Mouse (Mus musculus): ENCODE results near the gene Btd. TPM values are rescaled to one million over a fixed set of nuclear protein-coding genes. Genes with fewer than 3 reads are reported as not detected.

Btd gene
- polyA plus RNA-seq, 1 experiment = 14.7 TPM

DNA sequence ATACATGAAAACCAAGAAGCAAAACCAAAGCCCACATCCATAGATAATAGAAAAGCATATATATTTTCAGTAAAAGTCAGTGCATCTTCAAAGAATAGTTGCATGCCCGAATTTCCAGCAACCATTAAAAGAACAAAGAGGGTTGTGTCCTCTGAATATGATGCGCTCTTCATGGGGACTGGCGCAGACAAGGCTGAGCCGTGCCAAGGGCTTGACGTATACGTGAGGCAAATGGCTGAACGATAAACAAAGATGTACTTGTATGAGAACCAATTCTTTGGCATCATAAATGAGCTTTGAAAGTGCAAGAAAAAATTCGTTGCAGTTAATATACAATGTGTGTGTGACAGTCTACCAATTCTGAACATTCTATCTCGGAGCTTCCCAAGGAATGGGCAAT lies 40.5 kb downstream of the Btd start:
- no peak for TF ChIP-seq TCF12 (IDR thresholded peaks at IDR 0.05; ENCODE audit: insufficient read depth, poor library complexity, severe bottlenecking)
- no peak for TF ChIP-seq MAX (IDR thresholded peaks at IDR 0.05; ENCODE audit: low read depth)
- no peak for TF ChIP-seq POLR2AphosphoS2 (IDR thresholded peaks at IDR 0.05; ENCODE audit: insufficient read length, low read depth)
- no peak for TF ChIP-seq USF1 (IDR thresholded peaks at IDR 0.05; ENCODE audit: low read depth)
- no peak for TF ChIP-seq TCF3 (IDR thresholded peaks at IDR 0.05; ENCODE audit: insufficient read length, low read depth)
- no peak for TF ChIP-seq E2F4 (IDR thresholded peaks at IDR 0.05; ENCODE audit: insufficient read depth)
- no peak for TF ChIP-seq MYOD1 (IDR thresholded peaks at IDR 0.05; ENCODE audit: control insufficient read depth in 1 of 3, insufficient read length in 2 of 3, low read depth in 2 of 3)
- Histone ChIP-seq H3K4me3 (no peak overlapping the region), H3K36me3 (ENCODE audit: control insufficient read depth, insufficient read depth) (no peaks in the 10 kb centered on the region)

GRCm38 (mm10) chr14:31681931-31682555 lies 41.2 kb downstream of the Btd start:
- Histone ChIP-seq H3K27me3 (ENCODE audit: control insufficient read depth, insufficient read depth, insufficient read length) (no peaks in the 10 kb centered on the region), H3K79me2 (ENCODE audit: control insufficient read depth, insufficient read depth) (no peaks in the 10 kb centered on the region), H3K36me3 (ENCODE audit: control insufficient read depth, insufficient read depth) (no peaks in the 10 kb centered on the region), H3K4me2 (ENCODE audit: low read depth) (no peak overlapping the region), H3K4me3 (no peak overlapping the region), H3ac (ENCODE audit: control insufficient read depth, insufficient read length) (no peak overlapping the region)
- TF ChIP-seq POLR2A (IDR thresholded peaks at IDR 0.05; ENCODE audit: insufficient read length, low read depth) = no peak
- no peak for TF ChIP-seq TCF12 (IDR thresholded peaks at IDR 0.05; ENCODE audit: insufficient read depth, poor library complexity, severe bottlenecking)
- TF ChIP-seq SRF (IDR thresholded peaks at IDR 0.05; ENCODE audit: control insufficient read depth, insufficient read length, low read depth) = no peak
- no peak for TF ChIP-seq MYOG (IDR thresholded peaks at IDR 0.05; ENCODE audit: control insufficient read depth in 1 of 3, insufficient read depth in 1 of 3, insufficient read length in 2 of 3, low read depth in 2 of 3)
- TF ChIP-seq E2F4 (IDR thresholded peaks at IDR 0.05; ENCODE audit: insufficient read depth) = no peak
- TF ChIP-seq REST (IDR thresholded peaks at IDR 0.05; ENCODE audit: insufficient read depth, insufficient read length) = no peak
- TF ChIP-seq MYOD1 (IDR thresholded peaks at IDR 0.05; ENCODE audit: control insufficient read depth in 1 of 3, insufficient read length in 2 of 3, low read depth in 2 of 3) = no peak
- TF ChIP-seq MAX (IDR thresholded peaks at IDR 0.05; ENCODE audit: low read depth) = no peak
- no peak for TF ChIP-seq POLR2AphosphoS2 (IDR thresholded peaks at IDR 0.05; ENCODE audit: insufficient read length, low read depth)
- TF ChIP-seq USF1 (IDR thresholded peaks at IDR 0.05; ENCODE audit: low read depth) = no peak
- TF ChIP-seq CEBPB (IDR thresholded peaks at IDR 0.05; ENCODE audit: insufficient read depth, poor library complexity, severe bottlenecking) = no peak

More for the DNA sequence above, 40.5 kb downstream of the Btd start:
- Histone ChIP-seq H3K27me3 (ENCODE audit: control insufficient read depth, insufficient read depth, insufficient read length) (no peaks in the 10 kb centered on the region), H3K79me2 (ENCODE audit: control insufficient read depth, insufficient read depth) (no peaks in the 10 kb centered on the region), H3K4me2 (ENCODE audit: low read depth) (no peak overlapping the region), H3ac (ENCODE audit: control insufficient read depth, insufficient read length) (no peak overlapping the region)

DNA sequence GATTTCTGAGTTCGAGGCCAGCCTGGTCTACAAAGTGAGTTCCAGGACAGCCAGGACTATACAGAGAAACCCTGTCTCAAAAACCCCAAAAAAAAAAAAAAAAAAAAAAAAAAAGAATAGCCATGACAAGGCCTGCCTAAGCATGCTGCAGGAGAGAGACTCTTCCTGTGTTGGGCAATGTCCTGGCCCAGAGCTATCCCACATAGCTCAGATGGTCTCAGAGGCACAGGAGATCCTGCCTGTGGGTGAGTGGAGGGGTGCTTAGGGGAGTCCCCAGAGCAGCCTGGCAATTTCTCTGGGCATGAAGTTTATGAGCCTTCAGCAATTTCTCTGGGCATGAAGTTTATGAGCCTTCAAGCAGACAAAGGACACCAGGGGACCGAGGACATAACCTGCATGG lies 42.8 kb downstream of the Btd start:
- H3K4me3 ChIP-seq = no peak overlapping the region

DNA sequence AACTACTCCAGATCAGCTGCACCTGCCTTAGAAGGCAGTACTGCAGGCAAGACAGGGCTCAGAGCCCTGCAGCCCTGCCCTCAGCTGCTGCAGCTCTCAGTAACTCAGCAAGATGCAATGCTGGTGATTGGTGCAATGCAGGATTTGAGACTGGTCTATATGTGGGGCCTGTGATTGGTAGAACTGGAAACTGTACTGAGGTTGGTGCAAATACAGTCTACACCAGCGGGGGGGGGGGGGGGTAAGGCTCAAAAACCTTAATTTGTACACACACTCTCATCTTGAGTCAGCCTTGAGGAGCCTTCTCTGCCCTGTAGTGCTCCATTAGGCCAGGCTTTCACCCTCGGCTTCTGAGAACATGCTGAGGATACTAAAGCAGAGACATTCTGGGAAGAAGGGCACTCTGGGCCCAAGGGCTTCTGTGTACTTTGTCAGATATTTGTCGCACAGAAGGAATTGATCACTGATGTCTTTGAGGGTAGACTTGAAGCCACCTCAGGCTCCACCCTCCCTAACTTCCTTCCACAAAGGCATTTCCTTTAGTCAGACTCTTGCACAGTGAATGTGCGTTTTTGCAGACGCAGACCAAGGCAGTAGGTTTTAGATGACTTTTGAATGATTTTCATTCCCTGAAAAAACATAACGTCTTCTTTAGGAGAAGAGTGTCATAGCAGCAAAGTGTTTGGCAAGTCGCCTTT lies 43.7 kb downstream of the Btd start:
- H3K4me3 ChIP-seq = no peak overlapping the region
- no peak overlapping the region for H3ac ChIP-seq (ENCODE audit: control insufficient read depth, insufficient read length)
- H3K27me3 ChIP-seq (ENCODE audit: control insufficient read depth, insufficient read depth, insufficient read length) = no peaks in the 10 kb centered on the region
- no peaks in the 10 kb centered on the region for H3K79me2 ChIP-seq (ENCODE audit: control insufficient read depth, insufficient read depth)
- TF ChIP-seq CEBPB (IDR thresholded peaks at IDR 0.05; ENCODE audit: insufficient read depth, poor library complexity, severe bottlenecking) (no peak), TCF3 (IDR thresholded peaks at IDR 0.05; ENCODE audit: insufficient read length, low read depth) (no peak), E2F4 (IDR thresholded peaks at IDR 0.05; ENCODE audit: insufficient read depth) (no peak), REST (IDR thresholded peaks at IDR 0.05; ENCODE audit: insufficient read depth, insufficient read length) (no peak), MAX (IDR thresholded peaks at IDR 0.05; ENCODE audit: low read depth) (no peak), MYOG (IDR thresholded peaks at IDR 0.05; ENCODE audit: control insufficient read depth in 1 of 3, insufficient read depth in 1 of 3, insufficient read length in 2 of 3, low read depth in 2 of 3) (no peak), TCF12 (IDR thresholded peaks at IDR 0.05; ENCODE audit: insufficient read depth, poor library complexity, severe bottlenecking) (no peak)
- H3K4me2 ChIP-seq (ENCODE audit: low read depth) = no peak overlapping the region
- H3K36me3 ChIP-seq (ENCODE audit: control insufficient read depth, insufficient read depth) = no peaks in the 10 kb centered on the region

More for the DNA sequence above, 42.8 kb downstream of the Btd start:
- Histone ChIP-seq H3ac (ENCODE audit: control insufficient read depth, insufficient read length) (no peak overlapping the region), H3K36me3 (ENCODE audit: control insufficient read depth, insufficient read depth) (no peaks in the 10 kb centered on the region), H3K79me2 (ENCODE audit: control insufficient read depth, insufficient read depth) (no peaks in the 10 kb centered on the region), H3K27me3 (ENCODE audit: control insufficient read depth, insufficient read depth, insufficient read length) (no peaks in the 10 kb centered on the region), H3K4me2 (ENCODE audit: low read depth) (no peak overlapping the region)
- TF ChIP-seq MAX (IDR thresholded peaks at IDR 0.05; ENCODE audit: low read depth) (no peak), POLR2A (IDR thresholded peaks at IDR 0.05; ENCODE audit: insufficient read length, low read depth) (no peak), REST (IDR thresholded peaks at IDR 0.05; ENCODE audit: insufficient read depth, insufficient read length) (no peak), TCF3 (IDR thresholded peaks at IDR 0.05; ENCODE audit: insufficient read length, low read depth) (no peak), SRF (IDR thresholded peaks at IDR 0.05; ENCODE audit: control insufficient read depth, insufficient read length, low read depth) (no peak), USF1 (IDR thresholded peaks at IDR 0.05; ENCODE audit: low read depth) (no peak), POLR2AphosphoS2 (IDR thresholded peaks at IDR 0.05; ENCODE audit: insufficient read length, low read depth) (no peak), E2F4 (IDR thresholded peaks at IDR 0.05; ENCODE audit: insufficient read depth) (no peak), CEBPB (IDR thresholded peaks at IDR 0.05; ENCODE audit: insufficient read depth, poor library complexity, severe bottlenecking) (no peak), MYOD1 (IDR thresholded peaks at IDR 0.05; ENCODE audit: control insufficient read depth in 1 of 3, insufficient read length in 2 of 3, low read depth in 2 of 3) (no peak), MYOG (IDR thresholded peaks at IDR 0.05; ENCODE audit: control insufficient read depth in 1 of 3, insufficient read depth in 1 of 3, insufficient read length in 2 of 3, low read depth in 2 of 3) (no peak), TCF12 (IDR thresholded peaks at IDR 0.05; ENCODE audit: insufficient read depth, poor library complexity, severe bottlenecking) (no peak)

Data from myocyte (in vitro differentiated cells).